Mouse (Mus musculus) G1E-ER4 (cell line): ENCODE measurements around the gene Mast4. TPM values are rescaled to one million over a fixed set of nuclear protein-coding genes. Genes with fewer than 3 reads are reported as not detected.

Source experiments
- GATA1 ChIP-seq: IDR thresholded peaks from one replicate; pipeline ENCODE4 v1.8.0; 2012; ENCODE audit warnings: low read length, inconsistent platforms
- polyA plus RNA-seq: library from polyadenylated mRNA; stranded (reverse); fragments of >175 nt; gene quantifications from 2 replicates; pipeline ENCODE4 v1.2.3, GENCODE M21; 2012

Mast4 gene
- polyA plus RNA-seq, 1 experiment: 2.4 TPM

GRCm38 (mm10) chr13:102899253-102900082 is 434.8 kb downstream of the Mast4 start:
- TF ChIP-seq GATA1: no peak

- no peak for TF ChIP-seq GATA1
Measured at GRCm38 (mm10) chr13:102898374-102899131, 435.7 kb downstream of the Mast4 start.

GRCm38 (mm10) chr13:102896322-102896721 is 438.0 kb downstream of the Mast4 start:
- no peak for TF ChIP-seq GATA1

- TF ChIP-seq GATA1: no peak
Measured at GRCm38 (mm10) chr13:102895894-102896293, 438.4 kb downstream of the Mast4 start.

GRCm38 (mm10) chr13:102894287-102895234 is 439.7 kb downstream of the Mast4 start:
- TF ChIP-seq GATA1: no peak

- TF ChIP-seq GATA1: no peak
Measured at GRCm38 (mm10) chr13:102892783-102893182, 441.5 kb downstream of the Mast4 start.

- TF ChIP-seq GATA1: no peak
Measured at GRCm38 (mm10) chr13:102889989-102890388, 444.3 kb downstream of the Mast4 start.

- no peak for TF ChIP-seq GATA1
Measured at GRCm38 (mm10) chr13:102889537-102889936, 444.8 kb downstream of the Mast4 start.

- TF ChIP-seq GATA1: no peak
Measured at GRCm38 (mm10) chr13:102888895-102889490, 445.3 kb downstream of the Mast4 start.

GRCm38 (mm10) chr13:102888211-102888610 is 446.1 kb downstream of the Mast4 start:
- no peak for TF ChIP-seq GATA1

GRCm38 (mm10) chr13:102887534-102887933 is 446.8 kb downstream of the Mast4 start:
- no peak for TF ChIP-seq GATA1

- no peak for TF ChIP-seq GATA1
Measured at GRCm38 (mm10) chr13:102886788-102887187, 447.5 kb downstream of the Mast4 start.

GRCm38 (mm10) chr13:102886147-102886546 is 448.1 kb downstream of the Mast4 start:
- TF ChIP-seq GATA1: no peak

GRCm38 (mm10) chr13:102880381-102881076 is 453.8 kb downstream of the Mast4 start:
- TF ChIP-seq GATA1: no peak
